ENCODE assay signal across 26 mouse cellular contexts in the genomic region with DNA sequence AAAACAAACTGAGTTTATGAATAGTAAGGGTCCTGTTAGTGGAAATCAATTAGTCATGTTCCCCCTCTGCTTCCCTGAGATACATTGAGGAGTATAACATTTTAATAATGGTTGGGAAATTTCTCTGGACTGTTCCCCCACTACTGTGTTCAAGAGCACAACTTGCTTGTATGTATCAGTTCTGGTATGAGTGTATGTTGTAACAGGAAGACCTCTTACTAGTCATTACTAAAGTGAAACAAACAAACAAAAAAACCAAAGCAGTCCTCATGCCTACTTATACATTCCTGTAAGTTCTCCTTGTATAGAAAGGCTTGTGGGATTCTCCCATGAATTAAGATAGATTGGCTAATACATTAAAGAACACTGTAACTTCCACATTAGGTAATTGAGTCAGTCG.
"Had no signal": no experiment of that assay in that cellular context is flagged by ENCODE, and none has a peak within 500 bp of the region (broad histone marks: within the 10 kb centered on the region; RNA-seq: fewer than 3 reads in every experiment).

No protein-coding gene starts in this region.

- DNase-seq: gastrocnemius, postnatal 14 days; gastrocnemius, postnatal 36 days; heart, adult 11 months; heart, adult 2 months; heart, postnatal 10 days; heart, postnatal 36 days; kidney, adult 11 months; kidney, adult 2 months; kidney, adult 9 months; kidney, postnatal 14 days; kidney, postnatal 36 days; layer of hippocampus, adult 9-11 months; layer of hippocampus, postnatal 36 days; left cerebral cortex, postnatal 4 days had no signal

- H3K27me3 ChIP-seq: heart, embryonic 13.5 days; heart, embryonic 15.5 days; hindbrain, embryonic 13.5 days; hindbrain, embryonic 15.5 days; kidney, embryonic 15.5 days; limb, embryonic 13.5 days; limb, embryonic 15.5 days; liver, embryonic 12.5 days had no signal

- H3K4me1 ChIP-seq: hindbrain, embryonic 13.5 days; hindbrain, embryonic 15.5 days; kidney, embryonic 15.5 days; limb, embryonic 13.5 days; limb, embryonic 15.5 days had no signal

- H3K4me2 ChIP-seq: heart, embryonic 11.5 days; heart, embryonic 13.5 days; heart, embryonic 15.5 days; hindbrain, embryonic 13.5 days; hindbrain, embryonic 15.5 days; kidney, embryonic 15.5 days; limb, embryonic 13.5 days; limb, embryonic 15.5 days; liver, embryonic 12.5 days had no signal

- H3K27ac ChIP-seq: heart, adult 2 months; heart, embryonic 13.5 days; heart, embryonic 15.5 days; hindbrain, embryonic 13.5 days; hindbrain, embryonic 15.5 days; kidney, embryonic 15.5 days; kidney, postnatal 0 days; limb, embryonic 13.5 days; limb, embryonic 15.5 days; liver, embryonic 12.5 days; liver, embryonic 14.5 days had no signal

- H3K9me3 ChIP-seq: heart, embryonic 13.5 days; heart, embryonic 15.5 days; hindbrain, embryonic 13.5 days; hindbrain, embryonic 15.5 days; kidney, embryonic 15.5 days; limb, embryonic 13.5 days; limb, embryonic 15.5 days; liver, embryonic 12.5 days had no signal

- H3K36me3 ChIP-seq: heart, embryonic 13.5 days; heart, embryonic 15.5 days; hindbrain, embryonic 13.5 days; hindbrain, embryonic 15.5 days; kidney, embryonic 15.5 days; limb, embryonic 13.5 days; limb, embryonic 15.5 days; liver, embryonic 12.5 days had no signal

- ATAC-seq: intestine, embryonic 16.5 days; liver, embryonic 12.5 days had no signal

- H3K4me3 ChIP-seq: heart, adult 2 months; heart, embryonic 13.5 days; heart, embryonic 15.5 days; hindbrain, embryonic 13.5 days; hindbrain, embryonic 15.5 days; kidney, embryonic 15.5 days; limb, embryonic 13.5 days; limb, embryonic 15.5 days; liver, embryonic 12.5 days had no signal

- H3K9ac ChIP-seq: heart, embryonic 13.5 days; heart, embryonic 15.5 days; hindbrain, embryonic 13.5 days; hindbrain, embryonic 15.5 days; kidney, embryonic 15.5 days; limb, embryonic 13.5 days; limb, embryonic 15.5 days; liver, embryonic 12.5 days; liver, embryonic 14.5 days had no signal
